Mouse (Mus musculus) ES-Bruce4 (cell line): ENCODE measurements around the gene Dydc2.

Experiments
- CTCF ChIP-seq: IDR thresholded peaks from one replicate; pipeline ENCODE4 v1.8.1; 2011; ENCODE audit warnings: low read depth, low read length
- POLR2A ChIP-seq: IDR thresholded peaks from one replicate; pipeline ENCODE4 v1.8.1; 2011; ENCODE audit warnings: low read length; ENCODE audit not compliant: insufficient read depth

GRCm38 (mm10) chr14:41100712-41101111, 31.7 kb upstream of the Dydc2 start:
- TF ChIP-seq CTCF: no peak
- TF ChIP-seq POLR2A: no peak
